Mouse (Mus musculus) cerebellum, adult 9-11 months (tissue): ENCODE results near the gene Rims4.

Source experiments
- DNase-seq: peaks from one replicate; pipeline ENCODE4 v3.0.0; 2022

The Rims4 gene

DNA sequence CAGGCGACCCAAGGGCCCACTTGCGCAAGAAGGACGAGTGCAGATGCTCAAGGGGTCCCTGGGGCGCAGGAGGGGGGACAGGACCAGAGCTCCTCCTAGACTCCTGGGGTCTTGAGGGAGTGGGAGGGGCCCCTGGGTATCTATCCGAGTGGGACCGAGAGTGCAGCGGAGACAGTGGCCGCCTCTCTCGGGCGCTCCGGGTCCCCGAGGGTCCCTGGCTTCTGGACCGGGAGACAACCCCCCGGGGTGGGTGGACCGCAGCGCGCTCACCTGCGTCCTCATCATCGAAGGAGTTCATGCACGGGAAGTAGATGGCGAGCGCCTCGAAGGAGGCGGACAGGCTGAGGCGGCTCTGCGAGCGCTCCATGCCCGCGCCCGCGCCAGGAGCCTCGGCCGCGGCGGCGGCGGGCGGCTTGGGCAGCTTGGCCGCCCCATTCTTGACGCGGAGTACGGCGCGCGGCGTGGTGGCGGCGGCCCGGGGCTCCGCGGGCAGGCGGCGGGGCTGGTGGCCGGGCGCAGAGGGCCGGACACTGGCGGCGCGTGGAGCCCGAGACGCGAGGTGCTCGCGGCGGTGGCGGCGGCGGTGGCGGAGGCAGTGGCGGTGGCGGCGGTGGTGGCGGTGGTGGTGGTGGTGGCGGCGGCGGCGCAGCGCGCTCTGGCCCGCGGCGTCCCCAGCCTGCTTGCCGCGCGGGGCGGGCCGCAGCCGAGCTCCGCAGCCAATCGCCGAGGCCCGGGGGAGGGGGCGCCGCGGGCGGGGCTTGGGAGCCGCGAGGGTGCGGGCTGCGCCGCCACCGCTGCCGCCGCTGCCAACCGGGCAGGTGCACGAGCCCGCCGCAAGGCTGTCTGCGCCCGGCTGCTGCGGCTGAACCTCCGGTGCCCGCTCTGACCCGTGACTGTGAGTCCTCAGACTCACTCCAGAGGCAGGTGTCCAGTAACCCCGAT is at the start of gene Rims4:
Rims4 (minus strand) TSS at position 367 of the 942 bp plus-strand sequence.
- peak; percentile 85 for DNase-seq

DNA sequence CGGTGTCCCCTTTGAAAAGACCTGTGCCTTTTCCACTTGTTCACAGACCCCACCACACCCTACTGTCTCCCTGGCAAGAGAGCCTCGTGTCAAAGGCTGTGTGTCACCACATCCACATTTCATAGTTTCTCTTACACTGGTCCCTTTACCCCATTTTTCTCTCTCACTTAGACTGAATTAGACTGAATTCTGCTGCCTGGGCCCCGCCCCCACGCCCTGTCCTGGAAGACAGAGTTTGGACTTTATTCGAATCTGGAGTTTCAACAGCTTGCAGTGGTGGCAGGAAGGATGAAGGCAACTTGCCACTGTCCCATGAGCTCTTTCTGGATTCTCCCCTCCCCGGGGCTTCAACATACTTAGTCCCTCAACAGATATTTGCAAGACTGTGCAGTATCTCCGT is 47.2 kb upstream of the Rims4 start:
- DNase-seq: peak; percentile 57

DNA sequence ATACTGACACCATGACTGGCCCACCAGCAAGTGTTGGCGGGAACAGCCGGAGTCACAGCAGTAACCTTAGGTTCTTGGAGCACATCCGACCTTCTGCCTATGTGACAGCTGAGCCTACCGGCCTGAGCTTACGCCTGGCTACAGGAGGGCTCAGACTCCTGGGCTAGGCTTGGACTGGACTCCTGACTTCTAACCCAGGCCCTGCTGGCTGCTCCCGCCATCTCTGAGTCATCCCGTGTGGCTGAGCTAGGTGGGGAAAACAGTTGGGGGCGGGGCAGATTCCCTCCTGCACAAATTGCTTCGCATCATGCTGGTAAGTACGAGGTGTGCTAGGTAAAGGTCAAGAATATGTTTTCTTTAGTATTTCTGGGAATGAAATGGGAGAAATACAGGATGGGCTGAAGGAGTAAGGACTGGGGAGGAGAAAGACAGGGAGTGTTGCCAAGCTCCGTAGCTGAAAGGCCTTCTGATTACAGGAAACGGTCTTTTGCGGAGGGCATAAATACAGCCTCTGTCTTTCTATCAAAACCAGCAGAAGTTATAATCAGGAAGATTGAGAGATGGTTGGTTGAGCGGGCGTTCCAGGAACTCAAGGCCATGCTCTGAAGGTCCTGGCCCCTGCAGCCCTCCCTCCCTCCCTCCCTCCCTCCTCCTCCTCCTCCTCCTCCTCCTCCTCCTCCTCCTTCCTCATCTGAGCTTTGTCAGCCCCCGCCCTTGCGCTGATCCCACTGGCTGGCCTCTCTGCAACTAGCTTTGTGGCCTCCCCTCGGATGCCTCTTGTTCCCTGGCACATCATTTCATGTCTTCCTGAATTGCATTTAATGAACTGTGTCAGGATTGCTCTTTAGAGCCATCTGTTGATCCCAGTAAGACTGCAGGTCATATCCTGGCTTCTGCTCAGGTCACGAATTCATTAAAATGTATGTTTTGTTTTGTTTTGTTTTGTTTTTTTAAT is 46.4 kb upstream of the Rims4 start:
- peak; percentile 98 for DNase-seq

DNA sequence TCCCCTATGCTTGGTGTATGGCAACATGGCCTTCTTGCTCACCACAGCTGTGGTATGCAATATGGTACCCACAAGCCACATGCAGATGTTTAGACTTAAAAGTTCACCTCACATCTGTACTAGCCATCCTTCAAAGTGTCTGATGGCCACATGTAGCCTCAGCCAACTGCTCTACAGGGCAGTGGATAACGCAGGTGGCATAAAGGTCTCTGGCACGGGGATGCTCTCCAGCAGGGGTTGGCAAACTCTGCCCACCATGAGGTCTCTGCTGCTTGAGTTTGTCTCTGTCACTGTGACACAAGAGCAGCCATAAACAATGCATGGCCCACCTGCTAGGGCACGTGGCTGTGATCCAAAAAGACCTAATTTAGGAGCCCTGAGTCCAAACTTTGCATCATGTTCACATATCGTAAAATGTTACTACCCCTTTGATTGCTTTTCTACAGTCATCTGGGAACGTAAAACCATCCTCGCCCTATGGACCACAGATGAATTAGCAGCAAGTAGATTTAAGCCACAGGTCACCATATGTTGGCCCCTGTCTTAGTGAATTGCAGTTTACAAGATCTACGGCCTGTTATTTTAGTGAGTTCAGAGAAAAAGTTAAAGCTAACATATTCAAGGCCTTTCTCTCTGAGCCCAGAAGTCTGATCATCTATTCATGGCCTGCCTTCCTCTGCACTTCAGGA is 35.3 kb upstream of the Rims4 start:
- DNase-seq: no peak

DNA sequence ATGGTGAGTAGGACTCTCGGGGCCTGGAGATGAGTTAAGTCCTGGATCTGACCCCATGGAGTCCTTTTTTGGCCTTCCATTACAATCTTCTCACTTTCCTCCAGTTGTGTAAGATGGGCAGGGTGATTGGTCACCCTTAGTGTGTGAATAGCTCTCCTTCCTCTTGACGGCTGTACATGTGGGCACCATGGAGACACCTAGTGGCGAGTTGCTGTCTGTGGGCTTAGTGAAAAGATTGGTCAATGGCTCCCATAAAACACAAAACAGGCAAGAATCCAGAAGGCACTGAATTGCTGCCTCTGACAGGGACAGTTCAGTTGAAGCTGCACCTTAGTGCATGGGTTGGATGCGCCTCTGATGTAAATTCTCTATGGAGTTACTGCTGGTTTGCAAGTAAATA is 33.3 kb upstream of the Rims4 start:
- peak; percentile 85 for DNase-seq

DNA sequence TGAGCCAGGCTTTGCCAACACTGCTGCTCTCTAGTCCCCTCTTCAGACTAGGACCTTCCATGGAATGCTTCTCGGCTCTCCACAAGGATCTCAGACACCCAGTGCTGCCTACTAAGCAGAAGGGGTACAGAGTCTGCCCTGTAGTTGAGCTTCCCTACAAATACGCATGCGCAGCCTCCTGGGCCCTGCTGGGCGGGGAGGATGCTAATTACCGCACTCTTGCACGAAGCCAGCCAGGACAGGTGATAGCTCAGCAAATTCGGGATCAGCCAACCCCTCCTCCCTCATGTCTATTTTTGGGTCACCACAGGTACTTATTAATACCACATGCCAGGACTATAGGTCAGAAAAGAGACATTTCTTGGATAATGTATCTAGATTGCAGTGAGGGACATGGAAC is 29.5 kb upstream of the Rims4 start:
- DNase-seq: peak; percentile 87

DNA sequence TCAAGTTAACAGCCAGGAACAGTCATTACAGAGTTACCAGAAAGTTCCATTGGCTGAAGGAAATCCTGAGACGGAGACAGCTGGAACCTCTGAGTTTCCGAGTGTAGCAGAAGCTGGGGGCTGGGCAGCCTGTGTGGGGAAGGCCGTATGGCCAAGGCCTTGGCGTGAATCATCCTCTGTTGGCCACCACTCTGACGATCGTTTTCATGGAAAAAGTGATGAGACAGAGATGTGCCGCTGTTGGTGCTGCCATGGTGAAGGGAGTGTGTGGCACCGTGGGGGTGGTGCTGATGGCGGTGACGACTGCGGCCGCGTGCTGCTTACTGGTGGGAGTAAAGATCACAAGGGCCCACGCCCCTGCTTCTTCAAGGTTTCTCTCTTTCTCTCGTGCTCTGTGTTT is 27.7 kb upstream of the Rims4 start:
- no peak for DNase-seq

DNA sequence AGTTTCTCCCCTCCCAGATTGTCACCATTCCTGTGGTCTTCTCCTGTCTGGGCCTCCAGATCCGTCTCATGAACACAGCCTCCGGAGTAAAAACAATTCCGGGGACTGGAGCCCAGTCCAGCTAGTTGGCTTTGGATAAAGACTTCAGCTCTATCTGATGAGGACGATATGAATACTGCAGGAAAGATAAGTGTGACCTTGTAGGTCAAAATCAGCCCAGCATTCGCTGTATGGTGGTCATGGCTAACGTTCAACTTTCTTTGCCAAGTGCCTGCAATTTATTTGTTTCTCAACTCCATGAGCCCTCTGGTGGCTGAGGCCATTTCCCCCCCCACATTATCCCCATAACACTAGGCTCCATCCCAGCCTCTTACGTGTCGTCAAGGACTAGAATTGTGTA is 26.0 kb upstream of the Rims4 start:
- no peak for DNase-seq

DNA sequence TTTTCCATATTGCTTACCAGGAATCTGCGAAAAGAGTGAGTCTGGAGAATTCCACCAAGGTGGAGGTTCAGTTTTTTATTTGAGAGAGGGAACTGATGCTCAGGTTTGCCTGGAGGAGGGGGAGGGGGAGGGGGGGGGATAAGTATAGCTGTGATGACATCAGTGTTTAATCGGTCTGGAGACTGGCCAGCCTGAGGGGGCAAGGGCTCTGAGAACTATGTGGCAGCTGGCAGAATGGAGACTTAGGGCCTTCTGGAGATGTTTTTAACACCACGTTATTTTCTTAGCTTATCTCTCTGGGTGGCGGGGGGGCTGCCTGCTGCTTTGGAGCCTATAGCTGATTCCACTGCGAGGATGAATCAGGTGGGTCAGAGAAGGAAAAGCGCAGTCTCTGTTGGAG is 24.6 kb upstream of the Rims4 start:
- no peak for DNase-seq

DNA sequence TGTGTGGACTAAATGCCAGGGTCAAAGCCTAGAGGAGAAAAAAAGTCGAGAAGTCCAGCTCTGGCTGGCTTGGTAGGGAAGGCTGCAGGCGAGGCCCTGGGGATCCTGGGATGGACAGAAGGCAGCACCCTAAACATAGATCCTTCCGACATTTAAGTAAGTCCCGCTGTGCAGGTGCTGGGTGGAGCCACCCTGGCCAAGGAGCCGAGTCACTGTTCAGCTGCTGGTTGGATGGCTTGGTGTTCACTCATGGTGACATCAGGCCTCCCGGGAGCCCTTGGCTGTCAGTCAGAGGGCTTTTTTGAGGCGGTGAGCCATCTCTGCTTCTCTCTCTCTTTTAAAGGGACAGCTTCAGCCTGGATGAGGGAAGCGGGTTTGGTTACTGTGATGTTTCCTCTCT is 21.0 kb upstream of the Rims4 start:
- peak; percentile 94 for DNase-seq

DNA sequence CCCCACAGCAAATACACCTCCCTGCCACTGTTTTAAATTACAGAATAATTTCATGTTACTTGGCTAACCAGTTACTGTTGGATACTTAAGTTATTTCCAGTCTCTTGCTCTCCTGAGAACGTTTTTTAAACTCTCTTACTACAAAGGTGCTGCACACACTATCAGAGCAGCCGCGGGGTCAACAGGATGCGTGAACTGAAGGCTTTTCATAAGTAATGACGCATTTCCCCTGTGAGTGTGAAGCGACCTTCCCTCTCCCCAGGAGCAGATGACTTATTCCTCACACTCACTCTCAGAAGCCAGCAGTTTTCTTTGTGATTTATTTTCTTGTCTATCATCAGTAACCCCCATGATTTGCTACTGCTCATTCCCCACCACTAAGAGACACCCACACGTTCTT is 13.7 kb upstream of the Rims4 start:
- DNase-seq: no peak

DNA sequence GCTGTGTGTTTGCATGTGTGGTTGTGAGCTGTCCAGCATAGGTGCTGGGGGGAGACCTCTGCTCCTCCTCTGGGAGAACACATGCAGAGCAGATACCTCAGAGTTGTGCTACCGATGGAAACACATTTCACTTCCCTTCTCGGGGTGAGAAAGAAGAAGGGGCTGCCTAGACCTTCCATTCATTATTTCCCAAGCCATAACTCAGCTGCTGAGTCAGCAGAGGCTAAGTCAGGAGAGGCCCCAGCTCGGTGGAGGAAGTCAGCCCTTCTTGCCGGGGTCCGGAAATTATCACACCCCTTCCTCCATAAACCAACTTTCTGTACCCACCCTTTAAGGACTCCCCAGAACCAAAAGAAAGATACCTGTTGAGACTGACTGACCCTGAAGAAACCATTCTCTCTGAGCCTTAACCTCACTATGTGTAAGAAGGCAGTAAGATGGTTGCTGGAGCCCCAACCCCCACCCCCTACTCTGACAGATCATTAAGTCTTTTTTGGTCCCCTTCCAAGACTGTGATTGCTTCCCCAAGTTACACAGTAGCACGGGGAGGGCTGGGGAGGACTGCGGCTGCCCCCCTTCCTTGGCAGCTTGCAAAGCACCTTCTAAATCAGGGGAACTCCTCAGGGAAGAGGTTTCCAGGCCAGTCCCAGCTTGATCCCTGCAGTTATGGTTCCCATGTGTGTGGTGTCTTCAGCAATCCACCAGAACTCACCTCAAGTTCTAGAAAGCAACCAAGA is 10.1 kb upstream of the Rims4 start:
- DNase-seq: no peak

DNA sequence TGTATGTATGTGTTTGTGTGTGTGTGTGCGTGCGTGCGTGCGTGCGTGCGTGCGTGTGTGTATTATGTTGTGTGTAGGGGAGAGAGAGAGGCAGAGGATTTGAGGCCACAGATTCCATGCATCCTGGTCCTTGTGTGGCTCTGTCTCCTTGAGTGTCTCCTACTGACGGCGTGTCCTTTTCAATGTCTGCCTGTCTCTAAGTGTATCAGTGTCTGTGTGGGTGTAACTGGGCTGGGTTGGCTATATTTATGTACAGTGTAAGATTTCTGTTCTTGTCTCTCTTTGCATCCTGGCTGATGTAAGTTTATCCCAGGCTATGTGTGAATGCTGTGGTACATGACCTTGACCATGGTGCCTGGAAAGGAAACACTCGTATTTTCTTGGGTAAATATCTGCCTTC is 6.6 kb upstream of the Rims4 start:
- no peak for DNase-seq

DNA sequence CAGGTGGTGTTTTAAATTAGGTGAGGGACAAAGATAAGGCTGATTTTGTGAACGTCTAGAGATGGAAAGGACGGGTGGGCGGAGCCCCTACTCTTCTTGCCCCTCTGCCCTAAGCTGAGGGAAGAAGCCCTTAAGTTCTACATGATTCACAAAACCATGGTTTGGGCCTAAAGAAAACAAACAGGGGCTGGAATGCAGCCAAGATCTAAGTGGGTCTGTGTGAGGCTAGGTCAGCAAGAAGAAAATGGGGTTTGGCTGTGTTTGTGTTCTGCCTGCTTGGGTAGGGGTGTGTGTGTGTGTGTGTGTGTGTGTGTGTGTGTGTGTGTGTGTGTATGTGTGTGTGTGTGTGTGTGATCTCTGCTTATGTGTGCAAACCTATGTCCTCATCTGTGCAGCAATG is 6.0 kb upstream of the Rims4 start:
- no peak for DNase-seq

DNA sequence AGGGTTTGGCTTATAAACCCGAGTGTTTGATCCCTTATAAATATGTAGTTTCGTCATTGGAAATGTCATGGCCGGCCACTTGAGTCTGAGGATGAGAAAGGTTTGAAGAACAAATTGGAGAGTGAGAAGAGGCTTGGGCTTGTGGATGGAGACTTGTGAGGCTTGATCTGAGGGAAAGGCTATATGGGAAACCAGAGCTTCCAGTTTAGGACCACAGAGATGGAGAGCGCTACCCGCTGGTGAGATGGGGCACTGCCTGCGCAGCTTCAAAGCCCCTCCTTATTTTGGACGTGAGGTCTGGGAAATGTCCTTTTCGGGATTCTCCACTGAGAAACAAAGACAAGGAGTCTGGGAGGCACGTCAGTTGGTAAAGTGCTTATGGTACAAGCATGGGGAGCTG is 4.6 kb upstream of the Rims4 start:
- no peak for DNase-seq

DNA sequence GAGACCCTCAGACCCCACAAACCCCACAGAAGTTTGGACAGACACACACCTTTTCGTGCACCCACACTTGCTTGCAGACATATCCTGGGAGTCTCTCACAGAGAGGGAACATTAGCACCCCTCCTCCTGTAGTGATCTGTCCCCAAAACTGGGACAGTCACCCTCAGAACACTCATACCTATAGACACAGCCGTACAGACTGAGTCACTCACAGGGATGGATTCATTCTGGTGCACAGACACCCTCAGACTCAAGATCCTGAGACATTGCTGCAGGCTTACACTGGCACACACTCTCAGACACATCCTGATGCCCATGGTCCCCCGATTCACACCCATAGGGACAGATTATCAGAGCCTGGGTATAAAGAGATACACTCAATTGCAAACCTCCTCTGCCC is 1.1 kb upstream of the Rims4 start:
- no peak for DNase-seq

DNA sequence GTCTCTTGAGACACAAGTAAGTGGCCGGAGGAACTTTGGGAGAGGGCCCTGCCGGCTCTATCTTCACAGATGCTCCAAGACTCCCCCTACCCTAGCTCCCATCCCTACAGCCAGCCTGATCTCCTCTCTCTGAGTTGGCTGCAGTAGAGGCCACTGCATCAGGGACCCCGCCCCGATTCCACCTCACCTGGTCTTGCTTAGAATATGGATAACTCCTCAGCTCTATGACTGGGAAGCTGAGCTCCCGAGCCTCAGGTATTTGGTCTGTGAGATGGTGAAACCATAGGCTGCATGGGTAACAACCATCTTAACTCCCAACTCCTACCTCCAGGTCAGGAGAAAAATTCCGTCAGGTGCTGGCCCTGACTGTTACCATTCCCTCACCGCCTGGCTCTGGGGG is 1.8 kb downstream of the Rims4 start:
- peak; percentile 41 for DNase-seq

DNA sequence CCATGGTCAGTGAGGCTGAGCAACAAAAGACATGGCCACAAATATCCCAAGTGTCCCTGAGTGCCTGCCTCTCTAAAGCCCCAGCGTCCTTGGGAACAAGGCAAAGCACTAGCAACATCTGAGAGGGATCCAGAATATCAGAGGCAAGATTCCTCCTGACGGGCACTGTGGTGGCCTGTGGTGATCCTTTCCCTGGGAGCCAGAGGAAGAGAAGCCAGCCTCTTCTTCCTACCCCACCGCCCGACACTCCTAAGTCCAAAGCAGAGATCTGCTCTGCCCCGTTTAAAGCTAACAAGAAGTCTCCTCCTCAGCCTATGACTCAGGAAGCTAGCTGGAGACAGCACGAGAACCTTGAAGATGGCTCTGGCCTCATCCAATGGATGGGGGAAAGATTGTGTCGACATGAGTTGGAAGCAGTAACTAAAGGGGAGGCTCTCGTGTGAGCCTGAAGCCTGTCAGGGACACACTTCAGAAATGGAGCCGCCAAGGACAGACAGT is 3.1 kb downstream of the Rims4 start:
- peak; percentile 30 for DNase-seq

DNA sequence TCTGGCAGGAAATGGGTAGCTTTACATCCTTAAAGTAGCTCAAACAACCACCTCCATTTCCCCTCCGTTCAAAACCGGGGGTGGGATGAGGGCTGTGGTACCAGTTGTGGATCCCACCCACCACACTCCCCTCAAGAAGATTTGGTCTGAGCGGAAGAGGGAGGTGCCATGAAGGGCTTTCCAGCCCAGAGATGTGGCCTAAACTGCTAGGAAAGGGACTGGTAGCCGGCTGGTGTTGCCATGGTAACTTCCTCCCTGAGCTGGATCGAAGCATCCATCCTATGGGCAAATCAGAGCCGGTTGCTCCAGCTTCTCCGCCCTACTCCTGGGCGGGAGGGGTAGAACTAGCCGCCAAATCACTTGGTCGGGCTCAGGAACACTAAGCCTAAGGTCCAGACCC is 4.4 kb downstream of the Rims4 start:
- DNase-seq: peak; percentile 78

DNA sequence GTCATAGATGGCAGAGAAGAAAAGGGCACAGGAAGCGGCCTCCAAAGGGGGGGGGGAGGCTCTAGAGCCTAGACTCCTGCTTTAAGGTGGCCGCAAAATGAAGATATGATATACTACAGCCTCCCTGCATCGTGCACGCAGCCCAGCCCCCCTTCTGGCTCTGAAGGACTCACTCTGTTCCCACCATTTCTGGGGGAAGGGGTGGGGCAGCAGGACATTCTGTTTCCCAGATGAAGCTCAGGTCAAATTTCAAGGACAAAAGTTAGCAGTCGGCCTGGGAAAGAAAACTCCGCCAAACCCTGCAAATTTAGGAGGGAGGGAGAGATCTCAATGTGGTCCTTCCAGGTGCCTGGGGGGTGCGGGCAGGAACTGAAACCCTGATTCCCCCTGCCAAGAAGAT is 4.8 kb downstream of the Rims4 start:
- DNase-seq: no peak

DNA sequence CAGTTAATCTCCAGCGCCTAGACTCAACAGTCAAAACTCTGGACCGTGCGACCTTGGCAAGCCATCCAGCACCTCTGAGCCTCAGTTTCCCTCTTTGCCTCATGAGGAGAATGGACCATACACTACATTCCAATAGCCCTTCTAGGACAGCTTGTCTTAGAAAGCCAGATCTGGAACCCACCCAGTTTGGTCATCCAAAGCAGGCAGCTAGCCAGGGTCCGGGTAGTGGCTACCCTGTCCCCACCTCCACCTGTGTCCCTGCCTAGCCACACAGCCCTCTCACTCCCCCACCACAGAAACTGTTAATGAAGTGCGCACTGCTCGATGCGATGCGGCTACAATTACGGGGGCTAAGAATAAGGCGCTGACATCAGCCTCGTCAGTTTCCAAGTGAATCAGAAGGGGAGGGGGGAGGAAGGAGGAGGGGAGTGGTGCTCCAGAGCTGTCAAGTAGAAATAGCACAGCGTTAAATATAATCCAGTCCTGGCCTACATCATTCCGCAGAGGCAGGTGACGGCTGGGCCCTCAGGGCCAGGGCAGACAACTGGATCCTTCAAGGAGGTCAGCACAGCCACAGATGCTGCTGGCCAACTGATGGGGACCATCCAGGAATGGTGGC is 6.5 kb downstream of the Rims4 start:
- peak; percentile 50 for DNase-seq

DNA sequence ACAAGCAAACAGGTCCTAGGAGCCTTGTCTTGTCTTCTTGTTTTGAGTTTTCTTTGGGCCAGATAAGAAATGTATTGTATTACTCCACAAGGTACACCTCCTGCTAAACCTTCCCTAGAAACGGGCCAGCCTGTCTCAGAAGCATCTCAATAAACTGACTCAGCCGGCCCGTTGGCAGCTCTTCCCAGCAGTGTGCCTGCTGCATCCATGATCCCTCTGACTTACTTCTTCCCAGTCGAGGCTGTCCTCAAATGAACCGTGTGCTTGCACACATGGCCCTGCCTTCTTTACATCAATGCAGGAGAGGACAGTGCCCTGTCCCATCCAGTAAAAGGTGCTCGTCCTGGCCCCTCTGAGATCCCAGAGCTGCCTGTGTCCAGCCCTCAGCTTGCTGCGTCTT is 8.9 kb downstream of the Rims4 start:
- no peak for DNase-seq
